Mouse (Mus musculus) spleen, postnatal 14 days (tissue): ENCODE data around the gene Rpl3l.
"Not testable (repeated sequence)": the region's sequence is repeated elsewhere in the genome, so short reads cannot be mapped to it uniquely, and the experiment has no call there.

ENCODE experiments used
- DNase-seq, 2 experiments: peaks; one replicate each; pipeline ENCODE4 v3.0.0; 2021 to 2022; ENCODE audit warnings: low spot score in 2 of 2

The Rpl3l gene

GRCm38 (mm10) chr17:24727618-24728017, at the start of gene Rpl3l:
Gene Rpl3l (plus strand): TSS chr17:24727820.
- no peak for DNase-seq

GRCm38 (mm10) chr17:24686514-24686913, 41.1 kb upstream of the Rpl3l start:
- DNase-seq, result peak in 1 of 2 experiments; percentile 55

DNA sequence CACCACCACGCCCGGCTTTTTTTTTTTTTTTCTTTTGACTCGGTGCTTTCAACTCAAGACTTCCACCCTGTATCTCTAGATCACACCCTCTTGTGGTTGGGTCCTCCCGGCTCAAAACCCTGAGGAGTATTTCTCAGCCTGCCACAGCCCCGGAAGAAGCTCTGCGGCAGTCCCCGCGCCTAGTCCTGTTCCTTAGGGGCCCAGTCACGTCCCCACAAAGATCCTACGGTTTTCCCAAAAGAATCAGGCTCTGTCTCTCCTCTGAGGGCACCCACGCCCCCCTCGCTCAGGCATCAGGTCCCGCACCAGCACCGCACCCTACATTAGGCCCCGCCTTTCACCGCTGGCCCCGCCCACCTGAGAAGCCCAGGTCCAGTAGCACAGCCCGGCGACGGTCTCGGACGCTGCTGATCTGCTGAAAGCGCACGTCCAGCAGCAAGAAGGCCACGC, 40.4 kb upstream of the Rpl3l start:
- peak; percentile 34 to 41 for DNase-seq

DNA sequence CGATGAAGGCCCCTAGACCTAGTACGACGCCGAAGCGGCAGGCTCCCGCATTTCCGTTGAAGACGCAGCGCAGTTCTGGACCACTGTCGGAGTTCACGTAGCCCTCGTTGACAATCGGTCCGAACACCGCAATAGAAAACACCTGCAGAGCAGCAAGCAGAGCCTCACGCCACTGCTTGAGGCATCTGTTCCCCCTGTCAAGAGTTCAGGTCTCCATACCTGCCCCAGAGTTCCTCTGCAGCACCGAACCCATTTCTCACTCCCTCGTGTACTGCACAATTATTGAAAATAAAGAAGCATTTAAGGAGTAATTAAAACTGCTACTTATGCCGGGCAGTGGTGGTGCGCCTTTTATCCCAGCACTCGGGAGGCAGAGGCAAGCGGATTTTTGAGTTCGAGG, 40.0 kb upstream of the Rpl3l start:
- no peak for DNase-seq

DNA sequence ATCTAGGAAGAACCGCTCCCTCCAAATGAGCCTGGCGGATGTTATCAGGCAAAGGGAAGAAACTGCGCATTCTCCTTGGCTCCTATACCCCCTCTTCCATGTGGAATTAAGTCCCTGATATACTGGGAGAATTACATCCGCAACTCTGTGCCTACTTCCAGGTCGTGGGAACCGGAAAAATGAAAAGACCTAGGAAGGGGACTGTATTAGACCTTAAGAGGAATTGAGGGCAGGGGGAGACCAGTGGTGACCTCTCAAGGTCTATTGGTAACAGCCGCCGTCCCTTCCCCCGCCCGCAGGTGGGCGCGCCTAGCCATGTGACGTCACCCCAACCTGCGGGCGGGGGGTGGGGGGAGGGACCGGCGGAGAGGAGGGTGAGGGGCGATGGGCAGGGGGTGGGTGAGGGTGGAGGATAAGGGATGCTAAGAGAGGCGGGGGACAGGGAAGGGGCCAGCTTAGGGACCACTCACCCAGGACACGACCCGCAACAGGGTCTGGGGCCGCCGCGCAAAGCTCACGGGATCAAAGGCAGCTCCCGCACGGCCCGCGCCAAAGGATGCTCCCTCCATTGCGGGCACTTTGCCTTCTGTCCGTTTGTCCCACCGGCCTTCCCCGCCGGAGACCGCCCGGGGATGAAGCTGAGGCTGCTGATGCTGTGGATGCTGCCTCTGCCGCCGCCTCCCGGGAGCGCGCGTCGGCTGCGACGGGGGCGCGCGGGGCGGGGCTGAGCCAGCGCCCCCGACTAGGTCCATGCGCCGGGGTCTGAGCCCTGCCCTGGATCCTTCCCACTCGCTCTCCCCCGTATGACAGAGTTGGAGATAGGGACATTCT, 38.2 kb upstream of the Rpl3l start, which contains the start of gene Syngr3:
Gene Syngr3, minus strand, starts transcription at position 705 of the 831 bp plus-strand sequence.
- no peak for DNase-seq

DNA sequence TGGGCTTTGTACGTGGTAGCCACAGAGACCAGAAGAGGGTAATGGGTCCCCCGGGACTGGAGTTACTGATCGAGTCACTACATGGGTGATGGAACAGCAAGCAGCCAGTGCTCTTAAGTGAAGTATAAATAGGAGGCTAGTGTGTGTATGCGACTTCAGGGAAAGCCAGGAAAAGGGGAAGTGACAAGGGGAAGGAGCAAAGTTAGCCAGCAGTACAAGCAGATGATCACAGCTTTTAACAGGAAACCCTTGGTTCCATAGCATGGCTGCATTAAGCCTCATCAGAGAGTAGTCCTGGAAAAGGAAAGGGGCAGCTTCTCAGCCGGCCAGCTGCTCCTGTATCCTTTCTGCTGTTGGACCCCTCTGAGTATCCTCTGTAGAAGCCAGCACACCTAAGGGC, 35.2 kb upstream of the Rpl3l start:
- no peak for DNase-seq

DNA sequence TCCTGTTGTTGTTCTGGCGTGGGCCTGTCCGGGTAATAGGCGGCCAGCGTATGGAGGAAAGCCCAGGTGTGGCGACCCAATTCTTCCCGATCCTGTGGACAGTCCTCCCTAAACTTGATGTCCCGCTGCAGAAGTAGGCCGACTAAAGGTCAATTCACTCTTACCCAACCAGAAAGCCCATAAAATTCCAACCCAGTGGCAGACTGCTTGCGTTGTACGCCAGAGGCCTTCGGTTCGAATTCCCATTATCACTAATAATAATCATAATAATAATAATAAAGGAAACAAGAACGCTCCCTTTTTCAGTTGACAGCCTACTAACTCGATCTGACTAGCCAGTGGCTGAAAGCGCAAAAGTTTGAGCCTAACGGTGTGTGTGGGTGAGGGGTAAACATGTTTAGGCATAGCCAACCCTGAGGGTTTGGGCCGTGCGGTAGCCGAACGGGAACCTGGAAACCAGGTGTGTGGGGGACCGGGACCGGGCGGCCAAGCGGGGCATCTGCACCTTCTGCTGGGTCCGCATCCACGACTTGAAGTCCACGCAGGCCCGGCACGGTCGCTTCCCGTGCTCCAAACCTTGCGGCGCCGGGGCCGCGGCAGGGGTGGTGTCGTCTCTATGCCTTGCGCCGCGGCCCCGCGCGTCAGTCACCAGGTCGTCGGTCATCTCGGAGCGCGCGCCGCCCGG, 32.2 kb upstream of the Rpl3l start:
- no peak for DNase-seq

DNA sequence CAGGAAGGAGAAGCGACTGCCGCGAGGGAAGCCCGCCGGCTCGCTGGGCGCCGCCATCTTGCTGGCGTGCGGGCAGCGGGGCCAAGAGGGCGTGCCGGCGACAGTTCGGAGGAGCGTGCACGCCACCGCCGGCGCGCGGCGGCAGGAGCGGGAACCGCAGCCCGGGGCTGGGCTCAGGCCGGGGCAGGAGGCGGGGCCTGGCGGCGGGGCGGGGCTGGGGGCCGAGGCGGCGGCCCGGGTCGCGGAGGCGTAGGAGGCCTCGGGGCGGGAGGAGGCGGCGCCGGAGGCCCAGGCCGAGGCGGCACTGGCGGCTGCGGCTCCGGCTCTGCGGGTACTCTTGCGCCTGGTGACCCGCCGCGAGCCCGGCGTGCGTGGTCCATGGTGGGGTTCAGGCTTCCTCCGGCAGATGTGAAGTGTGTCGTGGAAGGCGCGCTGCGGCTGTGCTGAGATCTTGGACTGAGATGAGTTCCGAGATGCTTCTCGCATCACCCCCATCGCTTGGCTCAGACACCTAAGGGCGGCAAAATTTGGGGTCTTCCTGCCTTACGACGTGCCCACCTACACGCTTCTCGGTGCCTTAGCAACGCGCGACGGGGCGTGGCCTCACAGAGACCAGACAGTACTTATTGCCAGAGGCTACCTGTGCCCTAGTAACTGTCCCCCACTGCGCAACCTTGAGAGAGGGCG, 31.5 kb upstream of the Rpl3l start, which contains the start of the genes Gfer and Noxo1:
Gene Gfer, minus strand, starts transcription at position 146 of the 687 bp plus-strand sequence.
Gene Noxo1, plus strand, starts transcription at position 224 of the 687 bp plus-strand sequence.
- DNase-seq, result peak; percentile 77 to 84

- DNase-seq, result no peak
Observed at GRCm38 (mm10) chr17:24697985-24698384, 29.6 kb upstream of the Rpl3l start.

- no peak for DNase-seq
Observed at GRCm38 (mm10) chr17:24698715-24699114, 28.9 kb upstream of the Rpl3l start.

- DNase-seq, result no peak
Observed at GRCm38 (mm10) chr17:24699473-24699872, 28.1 kb upstream of the Rpl3l start.

DNA sequence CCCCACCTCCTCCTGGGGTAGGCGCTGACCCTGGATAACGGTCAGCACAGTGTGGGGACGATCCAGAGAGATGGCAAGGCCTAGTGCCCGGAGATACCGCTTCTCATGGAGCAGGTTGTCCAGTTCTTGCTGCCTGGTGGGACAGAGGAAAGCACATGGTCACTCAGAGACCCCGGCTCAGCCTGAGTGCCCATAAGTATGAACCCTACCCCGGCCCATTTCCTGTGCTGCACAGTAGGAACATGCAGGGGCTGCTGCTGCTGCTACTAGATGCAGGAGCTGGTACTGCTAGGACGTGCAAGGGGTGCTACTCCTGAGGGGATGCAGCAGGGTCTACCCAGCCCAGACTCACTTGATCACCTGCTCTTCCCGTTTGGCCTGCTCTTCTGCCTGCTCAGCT, 26.4 kb upstream of the Rpl3l start:
- DNase-seq, result no peak

GRCm38 (mm10) chr17:24705821-24706220, 21.8 kb upstream of the Rpl3l start:
- DNase-seq, result no peak

DNA sequence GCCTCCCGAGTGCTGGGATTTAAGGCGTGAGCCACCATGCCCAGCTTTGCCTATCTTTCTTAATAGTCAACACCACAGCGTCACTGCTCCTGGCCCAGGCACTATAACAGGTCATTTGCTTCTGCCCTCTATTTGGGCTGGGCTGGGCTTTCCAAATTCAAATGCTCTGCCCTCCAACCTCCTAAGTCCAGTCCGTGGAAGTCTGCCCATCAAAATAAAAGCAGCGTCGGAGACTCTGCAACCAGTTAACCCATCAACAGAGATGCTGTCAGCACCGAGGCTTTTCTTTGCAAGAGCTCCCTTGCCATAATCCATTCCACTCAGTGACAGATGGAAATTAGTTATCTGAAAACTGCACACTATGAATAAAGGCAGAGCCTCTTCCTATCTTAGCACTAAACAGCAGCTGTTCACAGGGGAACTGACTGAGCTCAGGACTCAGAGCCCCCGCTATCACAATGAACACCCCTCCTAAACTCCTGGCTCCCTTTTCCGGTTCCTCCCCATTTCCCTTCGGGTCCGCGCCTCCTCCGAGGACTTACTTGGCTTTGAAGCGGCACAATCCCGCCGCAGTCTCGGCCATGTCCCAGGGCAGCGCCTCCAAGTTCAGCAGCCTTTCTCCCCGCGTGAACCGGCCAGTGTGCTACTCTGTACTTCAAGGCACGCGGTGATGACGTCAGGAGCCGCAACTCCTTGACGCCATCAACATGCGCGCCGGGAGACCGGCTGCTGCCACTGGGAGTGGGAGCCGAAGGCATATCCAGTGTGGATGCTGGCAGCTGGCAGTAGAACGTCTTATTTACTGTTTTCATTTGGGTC, 20.4 kb upstream of the Rpl3l start, which contains the start of gene Tbl3:
Gene Tbl3, minus strand, starts transcription at position 679 of the 819 bp plus-strand sequence.
- DNase-seq, result peak; percentile 78 to 92

- no peak for DNase-seq
Observed at GRCm38 (mm10) chr17:24707801-24708425, 19.7 kb upstream of the Rpl3l start.

GRCm38 (mm10) chr17:24708646-24709045, 19.0 kb upstream of the Rpl3l start:
- no peak for DNase-seq

DNA sequence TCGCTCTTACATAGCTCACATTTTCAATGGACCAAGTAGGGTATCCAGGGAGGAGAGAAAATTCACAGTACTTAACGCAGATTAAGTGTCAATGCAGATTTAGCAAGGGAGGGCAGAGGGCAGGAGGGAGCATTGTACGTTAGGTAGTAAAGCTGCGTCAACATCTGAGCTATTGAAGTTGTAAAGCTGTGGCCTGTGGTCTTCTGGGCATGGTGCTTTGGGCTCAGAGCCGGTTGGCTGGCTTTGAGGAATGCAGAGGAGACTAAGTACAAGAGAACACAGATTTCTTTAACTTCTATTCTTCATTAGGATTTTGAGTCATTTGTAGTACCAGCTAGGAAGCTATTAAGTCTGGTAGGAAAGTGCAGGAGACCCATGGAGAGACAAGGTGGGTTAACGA, 12.1 kb upstream of the Rpl3l start:
- DNase-seq, result no peak

- DNase-seq, result no peak
Observed at GRCm38 (mm10) chr17:24716166-24716682, 11.4 kb upstream of the Rpl3l start.

GRCm38 (mm10) chr17:24717943-24718342, 9.7 kb upstream of the Rpl3l start, which contains the start of the genes Rnf151 and Rps2:
Gene Rnf151 (minus strand): TSS chr17:24718063.
Gene Rps2 (plus strand): TSS chr17:24718116.
- no peak for DNase-seq

- DNase-seq, result not testable (repeated sequence)
Observed at GRCm38 (mm10) chr17:24718938-24719337, 8.7 kb upstream of the Rpl3l start.
